Mouse (Mus musculus) 3T3-L1 (cell line): ENCODE data around the gene Pklr.
A peak's percentile ranks its signal among the peaks of the same experiment; 100 is the strongest.
"Not testable (repeated sequence)": the region's sequence is repeated elsewhere in the genome, so short reads cannot be mapped to it uniquely, and the experiment has no call there.

Experiments
- DNase-seq: peaks from one replicate; pipeline ENCODE4 v3.0.0-alpha.2; 2015; ENCODE audit warnings: low read depth, low spot score

Gene Pklr

GRCm38 (mm10) chr3:89124241-89124640, 11.7 kb upstream of the Pklr start:
- DNase-seq, result no peak

GRCm38 (mm10) chr3:89125981-89126380, 10.0 kb upstream of the Pklr start:
- DNase-seq, result no peak

GRCm38 (mm10) chr3:89129908-89130307, 6.0 kb upstream of the Pklr start:
- no peak for DNase-seq

- DNase-seq, result no peak
Observed at GRCm38 (mm10) chr3:89131816-89132215, 4.1 kb upstream of the Pklr start.

- DNase-seq, result no peak
Observed at GRCm38 (mm10) chr3:89132285-89133062, 3.5 kb upstream of the Pklr start.

- no peak for DNase-seq
Observed at GRCm38 (mm10) chr3:89133063-89133450, 2.9 kb upstream of the Pklr start.

GRCm38 (mm10) chr3:89133752-89134151, 2.2 kb upstream of the Pklr start:
- DNase-seq, result no peak

GRCm38 (mm10) chr3:89136365-89136764, 423 bp downstream of the Pklr start:
- no peak for DNase-seq

- DNase-seq, result no peak
Observed at GRCm38 (mm10) chr3:89144821-89145220, 8.9 kb downstream of the Pklr start.

- no peak for DNase-seq
Observed at GRCm38 (mm10) chr3:89145566-89145965, 9.6 kb downstream of the Pklr start.

- no peak for DNase-seq
Observed at GRCm38 (mm10) chr3:89147101-89147978, 11.4 kb downstream of the Pklr start.

- no peak for DNase-seq
Observed at GRCm38 (mm10) chr3:89147979-89148311, 12.0 kb downstream of the Pklr start.

GRCm38 (mm10) chr3:89148567-89148966, 12.6 kb downstream of the Pklr start:
- no peak for DNase-seq

- DNase-seq, result no peak
Observed at GRCm38 (mm10) chr3:89152084-89152835, 16.3 kb downstream of the Pklr start.

- DNase-seq, result no peak
Observed at GRCm38 (mm10) chr3:89156951-89157350, 21.0 kb downstream of the Pklr start.

- no peak for DNase-seq
Observed at GRCm38 (mm10) chr3:89158651-89159050, 22.7 kb downstream of the Pklr start.

- peak; percentile 41 for DNase-seq
Observed at GRCm38 (mm10) chr3:89159211-89159610, 23.3 kb downstream of the Pklr start.

GRCm38 (mm10) chr3:89159616-89160344, 23.8 kb downstream of the Pklr start, which contains the start of gene Hcn3:
TSS of gene Hcn3 (minus strand) at chr3:89160196.
- peak; percentile 42 for DNase-seq

- not testable (repeated sequence) for DNase-seq
Observed at GRCm38 (mm10) chr3:89161207-89161606, 25.3 kb downstream of the Pklr start.

GRCm38 (mm10) chr3:89161786-89162185, 25.8 kb downstream of the Pklr start:
- DNase-seq, result no peak

- DNase-seq, result peak; percentile 93
Observed at GRCm38 (mm10) chr3:89163123-89163522, 27.2 kb downstream of the Pklr start.
